Mouse (Mus musculus): ENCODE data around the gene Sspo.

Gene Sspo

GRCm38 (mm10) chr6:48541560-48542450, 93.8 kb downstream of the Sspo start:
- peak; percentile 34 to 51 for DNase-seq

- no peak for DNase-seq
Measured at GRCm38 (mm10) chr6:48542631-48543030, 94.6 kb downstream of the Sspo start.

- no peak for DNase-seq
Measured at GRCm38 (mm10) chr6:48545251-48545650, 97.2 kb downstream of the Sspo start.

GRCm38 (mm10) chr6:48546271-48546670, 98.2 kb downstream of the Sspo start:
- peak in 1 of 2 experiments; percentile 48 for DNase-seq

GRCm38 (mm10) chr6:48546858-48547257, 98.8 kb downstream of the Sspo start:
- DNase-seq = peak; percentile 38 to 69

GRCm38 (mm10) chr6:48548314-48548713, 100.3 kb downstream of the Sspo start:
- no peak for DNase-seq
